Mouse (Mus musculus): ENCODE data around the gene Cd2ap. TPM values are rescaled to one million over a fixed set of nuclear protein-coding genes. Genes with fewer than 3 reads are reported as not detected.

The Cd2ap gene
- polyA plus RNA-seq, 1 experiment from 2014 or later, result 9.2 TPM

- H3K27ac ChIP-seq, result no peak overlapping the region
These were observed 39.3 kb downstream of the Cd2ap start for GRCm38 (mm10) chr17:42837193-42837592.

GRCm38 (mm10) chr17:42822787-42823186, 53.7 kb downstream of the Cd2ap start:
- H3K4me2 ChIP-seq, result no peak overlapping the region
- ATAC-seq (ENCODE audit: low FRiP score), result no peak
- H3K4me3 ChIP-seq, result no peak overlapping the region
- no peaks in the 10 kb centered on the region for H3K9me3 ChIP-seq
- no peak overlapping the region for H3K27ac ChIP-seq
- no peaks in the 10 kb centered on the region for H3K4me1 ChIP-seq (replicated peaks)
- H3K27me3 ChIP-seq, result no peaks in the 10 kb centered on the region
- 94% methylated on average over 8 of the region's 8 CpGs for WGBS
- H3K9ac ChIP-seq, result no peak overlapping the region
- H3K36me3 ChIP-seq, result peaks cover 40% of the 10 kb centered on the region

More at GRCm38 (mm10) chr17:42837193-42837592, 39.3 kb downstream of the Cd2ap start:
- 90% methylated on average over 2 of the region's 2 CpGs for whole genome bisulfite sequencing
- no peaks in the 10 kb centered on the region for H3K4me1 ChIP-seq (replicated peaks)
- no peak overlapping the region for H3K4me2 ChIP-seq
- ATAC-seq (ENCODE audit: low FRiP score), result no peak
- no peaks in the 10 kb centered on the region for H3K27me3 ChIP-seq
- H3K9ac ChIP-seq, result no peak overlapping the region
- no peaks in the 10 kb centered on the region for H3K9me3 ChIP-seq
- H3K36me3 ChIP-seq, result no peaks in the 10 kb centered on the region
- no peak overlapping the region for H3K4me3 ChIP-seq

- no peak overlapping the region for H3K4me3 ChIP-seq
- ATAC-seq (ENCODE audit: low FRiP score), result no peak
- H3K4me2 ChIP-seq, result no peak overlapping the region
- H3K9me3 ChIP-seq, result no peaks in the 10 kb centered on the region
- no peaks in the 10 kb centered on the region for H3K27me3 ChIP-seq
- no peak overlapping the region for H3K9ac ChIP-seq
- WGBS, result 97% methylated on average over 3 of the region's 3 CpGs
- peaks cover 29% of the 10 kb centered on the region for H3K36me3 ChIP-seq
- no peak overlapping the region for H3K27ac ChIP-seq
- no peaks in the 10 kb centered on the region for H3K4me1 ChIP-seq (replicated peaks)
These were observed 61.1 kb downstream of the Cd2ap start for GRCm38 (mm10) chr17:42815374-42815773.

- H3K27me3 ChIP-seq, result no peaks in the 10 kb centered on the region
- no peak overlapping the region for H3K4me2 ChIP-seq
- H3K36me3 ChIP-seq, result peaks cover 13% of the 10 kb centered on the region
- WGBS, result 83% methylated on average over 2 of the region's 2 CpGs
- no peak overlapping the region for H3K27ac ChIP-seq
- no peaks in the 10 kb centered on the region for H3K4me1 ChIP-seq (replicated peaks)
- H3K9ac ChIP-seq, result no peak overlapping the region
- ATAC-seq (ENCODE audit: low FRiP score), result no peak
- H3K9me3 ChIP-seq, result no peaks in the 10 kb centered on the region
- H3K4me3 ChIP-seq, result no peak overlapping the region
These were observed 84.0 kb downstream of the Cd2ap start for GRCm38 (mm10) chr17:42792412-42792975.

- H3K4me3 ChIP-seq, result no peak overlapping the region
- no peaks in the 10 kb centered on the region for H3K27me3 ChIP-seq
- no peaks in the 10 kb centered on the region for H3K9me3 ChIP-seq
- WGBS, result 76% methylated on average over 1 of the region's 1 CpGs
- H3K4me2 ChIP-seq, result no peak overlapping the region
- no peaks in the 10 kb centered on the region for H3K4me1 ChIP-seq (replicated peaks)
- no peak for ATAC-seq (ENCODE audit: low FRiP score)
- no peak overlapping the region for H3K27ac ChIP-seq
- H3K9ac ChIP-seq, result no peak overlapping the region
- peaks cover 8% of the 10 kb centered on the region for H3K36me3 ChIP-seq
These were observed 85.7 kb downstream of the Cd2ap start for GRCm38 (mm10) chr17:42790787-42791186.

GRCm38 (mm10) chr17:42789723-42790122, 86.7 kb downstream of the Cd2ap start:
- Histone ChIP-seq H3K9me3 (no peaks in the 10 kb centered on the region), H3K9ac (no peak overlapping the region), H3K36me3 (peaks cover 8% of the 10 kb centered on the region), H3K4me2 (no peak overlapping the region), H3K27ac (no peak overlapping the region), H3K4me3 (no peak overlapping the region), H3K4me1 (replicated peaks) (no peaks in the 10 kb centered on the region), H3K27me3 (no peaks in the 10 kb centered on the region)
- ATAC-seq (ENCODE audit: low FRiP score), result no peak
- 82% methylated on average over 2 of the region's 2 CpGs for WGBS

- 93% methylated on average over 5 of the region's 5 CpGs for WGBS
These were observed 87.6 kb downstream of the Cd2ap start for GRCm38 (mm10) chr17:42788686-42789453.

GRCm38 (mm10) chr17:42782156-42782757, 94.2 kb downstream of the Cd2ap start:
- 54% methylated on average over 7 of the region's 7 CpGs for WGBS
- Histone ChIP-seq H3K9me3 (no peaks in the 10 kb centered on the region), H3K4me3 (no peak overlapping the region), H3K27ac (no peak overlapping the region), H3K36me3 (peaks cover 3% of the 10 kb centered on the region; the same call in 1 of the 2 replicates), H3K9ac (no peak overlapping the region), H3K4me2 (no peak overlapping the region), H3K4me1 (replicated peaks) (no peaks in the 10 kb centered on the region), H3K27me3 (no peaks in the 10 kb centered on the region)
- ATAC-seq (ENCODE audit: low FRiP score), result peak; percentile 88

More at GRCm38 (mm10) chr17:42788686-42789453, 87.6 kb downstream of the Cd2ap start:
- Histone ChIP-seq H3K27me3 (no peaks in the 10 kb centered on the region), H3K9me3 (no peaks in the 10 kb centered on the region), H3K4me3 (no peak overlapping the region), H3K36me3 (peaks cover 8% of the 10 kb centered on the region), H3K4me1 (replicated peaks) (no peaks in the 10 kb centered on the region), H3K27ac (no peak overlapping the region), H3K9ac (no peak overlapping the region), H3K4me2 (no peak overlapping the region)
- ATAC-seq (ENCODE audit: low FRiP score), result no peak; the same call in 1 of the 2 replicates

GRCm38 (mm10) chr17:42753791-42754190, 122.7 kb downstream of the Cd2ap start:
- 69% methylated on average over 2 of the region's 2 CpGs for WGBS
- Histone ChIP-seq H3K27ac (no peak overlapping the region), H3K4me3 (no peak overlapping the region)

GRCm38 (mm10) chr17:42752173-42752572, 124.3 kb downstream of the Cd2ap start:
- no peaks in the 10 kb centered on the region for H3K36me3 ChIP-seq
- no peak overlapping the region for H3K4me3 ChIP-seq
- H3K4me2 ChIP-seq, result no peak overlapping the region
- H3K9ac ChIP-seq, result no peak overlapping the region
- H3K27me3 ChIP-seq, result no peaks in the 10 kb centered on the region
- H3K9me3 ChIP-seq, result no peaks in the 10 kb centered on the region
- no peak for ATAC-seq (ENCODE audit: low FRiP score)
- 92% methylated on average over 2 of the region's 2 CpGs for WGBS
- no peak overlapping the region for H3K27ac ChIP-seq
- no peaks in the 10 kb centered on the region for H3K4me1 ChIP-seq (replicated peaks)

More at GRCm38 (mm10) chr17:42753791-42754190, 122.7 kb downstream of the Cd2ap start:
- Histone ChIP-seq H3K4me1 (replicated peaks) (no peaks in the 10 kb centered on the region), H3K36me3 (no peaks in the 10 kb centered on the region), H3K9ac (no peak overlapping the region), H3K9me3 (no peaks in the 10 kb centered on the region), H3K27me3 (no peaks in the 10 kb centered on the region), H3K4me2 (no peak overlapping the region)
- ATAC-seq (ENCODE audit: low FRiP score), result no peak

- 92% methylated on average over 6 of the region's 6 CpGs for WGBS
These were observed 130.6 kb downstream of the Cd2ap start for GRCm38 (mm10) chr17:42745657-42746420.

More at GRCm38 (mm10) chr17:42745657-42746420, 130.6 kb downstream of the Cd2ap start:
- Histone ChIP-seq H3K27ac (no peak overlapping the region), H3K9ac (no peak overlapping the region), H3K4me2 (no peak overlapping the region), H3K4me3 (no peak overlapping the region), H3K27me3 (no peaks in the 10 kb centered on the region), H3K36me3 (no peaks in the 10 kb centered on the region), H3K9me3 (no peaks in the 10 kb centered on the region), H3K4me1 (replicated peaks) (peaks cover 4% of the 10 kb centered on the region; the same call in 1 of the 2 replicates)
- ATAC-seq (ENCODE audit: low FRiP score), result no peak
